Mouse (Mus musculus) heart, embryonic 14.5 days (tissue): ENCODE data around the gene Tlnrd1. TPM values are rescaled to one million over a fixed set of nuclear protein-coding genes. Genes with fewer than 3 reads are reported as not detected.

Experiments
- ATAC-seq: fragments of 200-750 bp; cut with Nextera tagmentation; 2 replicates; pipeline ENCODE4 v1.8.0; 2017; ENCODE audit warnings: low read depth, moderate TSS enrichment; ENCODE audit not compliant: insufficient number of reproducible peaks, insufficient read depth, low FRiP score
- H3K27ac ChIP-seq, 2 experiments: fragments of 200-500 bp in 1 of 2; fragments of 300-500 bp in 1 of 2; sonication (generic) in 1 of 2; replicated peaks in 1 of 2; 2 replicates each; pipeline ENCODE4 v1.5.1; 2012 to 2014; ENCODE audit warnings: low read depth in 2 of 2, low read length in 2 of 2, control low read depth in 1 of 2, mild to moderate bottlenecking in 1 of 2, mixed read lengths in 1 of 2; ENCODE audit not compliant: control insufficient read depth in 1 of 2, insufficient read depth in 1 of 2
- H3K27me3 ChIP-seq: fragments of 300-500 bp; sonication (generic); 2 replicates; pipeline ENCODE4 v1.6.1; 2014; ENCODE audit warnings: mild to moderate bottlenecking, low read length, control low read depth; ENCODE audit not compliant: control insufficient read depth, insufficient read depth
- H3K36me3 ChIP-seq: fragments of 300-500 bp; sonication (generic); 2 replicates; pipeline ENCODE4 v1.6.1; 2014; ENCODE audit warnings: mild to moderate bottlenecking, control low read depth, low read length, mixed read lengths; ENCODE audit not compliant: control insufficient read depth, insufficient read depth
- H3K4me1 ChIP-seq, 2 experiments: fragments of 200-500 bp in 1 of 2; fragments of 300-500 bp in 1 of 2; sonication (generic) in 1 of 2; 2 replicates each; pipeline ENCODE4 v1.6.1; 2012 to 2014; ENCODE audit warnings: low read length in 2 of 2, control low read depth in 1 of 2, mixed read lengths in 1 of 2; ENCODE audit not compliant: control insufficient read depth in 2 of 2, insufficient read depth in 2 of 2
- H3K4me2 ChIP-seq: fragments of 300-500 bp; sonication (generic); 2 replicates; pipeline ENCODE4 v1.6.1; 2014; ENCODE audit warnings: mild to moderate bottlenecking, low read length
- H3K4me3 ChIP-seq, 2 experiments: fragments of 200-500 bp in 1 of 2; fragments of 300-500 bp in 1 of 2; sonication (generic) in 1 of 2; 2 replicates each; pipeline ENCODE4 v1.5.1; 2012 to 2014; ENCODE audit warnings: low read length in 2 of 2, mild to moderate bottlenecking in 2 of 2, control low read depth in 1 of 2, low read depth in 1 of 2, moderate library complexity in 1 of 2; ENCODE audit not compliant: control insufficient read depth in 1 of 2, insufficient read depth in 1 of 2
- H3K9ac ChIP-seq: fragments of 300-500 bp; sonication (generic); 2 replicates; pipeline ENCODE4 v1.6.1; 2014; ENCODE audit warnings: mild to moderate bottlenecking, low read length
- H3K9me3 ChIP-seq: fragments of 300-500 bp; sonication (generic); 2 replicates; pipeline ENCODE4 v1.6.1; 2016; ENCODE audit warnings: low read length, control low read depth; ENCODE audit not compliant: control insufficient read depth
- WGBS: fragments of 180-500 bp; shearing (Covaris S2); extraction: QIAGEN DNeasy Blood & Tissue Kit; methylation state at CpG from one replicate; pipeline ENCODE4 v1.1.7; 2014; 5-methylcytosine and 5-hydroxymethylcytosine counted together
- polyA plus RNA-seq: library from polyadenylated mRNA; unstranded; fragments of >200 nt; fragmentation: Nextera tagmentation; extraction: Ambion mirVana; gene quantifications from 2 replicates; pipeline ENCODE4 v1.2.1, GENCODE M21; 2014

Gene Tlnrd1
- polyA plus RNA-seq, 1 experiment from 2014 or later = 14.5 TPM

DNA sequence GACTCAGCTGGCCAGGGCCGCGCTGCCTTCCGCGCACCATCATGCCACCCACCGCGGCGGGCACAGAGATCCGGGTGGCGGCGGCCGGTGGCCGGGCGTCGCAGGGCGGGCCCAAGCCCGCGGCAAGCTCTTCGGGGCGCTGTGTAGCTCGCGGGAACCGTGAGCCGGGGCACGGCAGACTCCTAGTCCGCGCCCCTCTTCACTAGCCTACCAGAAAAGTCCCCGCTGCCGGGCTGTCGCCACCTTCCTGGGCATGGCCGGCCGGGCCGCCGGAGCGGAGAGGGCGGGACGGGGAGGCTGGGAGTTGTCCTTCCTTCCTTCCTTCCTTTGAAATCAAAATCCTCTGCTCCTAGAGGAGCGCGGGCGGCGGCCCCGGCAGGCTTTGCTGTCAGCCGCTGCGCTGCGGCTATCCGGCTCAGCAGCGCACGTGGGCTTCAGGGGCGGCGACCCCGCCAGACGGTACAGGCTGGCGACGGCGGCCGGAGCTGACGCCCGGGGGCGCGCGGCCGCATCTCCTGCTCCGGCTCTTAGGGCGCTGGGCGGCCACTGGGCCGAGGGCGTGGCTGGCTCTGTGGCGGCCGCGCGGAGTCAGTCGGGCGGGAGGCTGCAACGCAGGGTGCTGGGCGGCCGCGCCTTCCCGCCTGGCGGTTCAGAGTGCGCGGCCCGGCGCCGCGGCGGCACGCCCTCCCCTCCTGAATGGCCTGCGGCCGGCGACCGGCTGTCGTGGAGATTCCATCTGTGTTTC is 657 bp downstream of the Tlnrd1 start:
- ATAC-seq = peak; percentile 75
- peaks cover 16% of the 10 kb centered on the region for H3K36me3 ChIP-seq
- peak overlapping the region; percentile 91 for H3K9ac ChIP-seq
- H3K27ac ChIP-seq = peak overlapping the region; percentile 88 to 98
- H3K27me3 ChIP-seq = no peaks in the 10 kb centered on the region
- H3K4me3 ChIP-seq = peak overlapping the region; percentile 71 to 88
- no peaks in the 10 kb centered on the region for H3K9me3 ChIP-seq
- peaks cover 8 to 41% of the 10 kb centered on the region in 2 experiments for H3K4me1 ChIP-seq
- WGBS = under 1% methylated on average over 61 of the region's 91 CpGs
- H3K4me2 ChIP-seq = peak overlapping the region; percentile 95

GRCm38 (mm10) chr7:83882633-83883275 is 1.4 kb downstream of the Tlnrd1 start:
- 15% methylated on average over 56 of the region's 56 CpGs for WGBS

DNA sequence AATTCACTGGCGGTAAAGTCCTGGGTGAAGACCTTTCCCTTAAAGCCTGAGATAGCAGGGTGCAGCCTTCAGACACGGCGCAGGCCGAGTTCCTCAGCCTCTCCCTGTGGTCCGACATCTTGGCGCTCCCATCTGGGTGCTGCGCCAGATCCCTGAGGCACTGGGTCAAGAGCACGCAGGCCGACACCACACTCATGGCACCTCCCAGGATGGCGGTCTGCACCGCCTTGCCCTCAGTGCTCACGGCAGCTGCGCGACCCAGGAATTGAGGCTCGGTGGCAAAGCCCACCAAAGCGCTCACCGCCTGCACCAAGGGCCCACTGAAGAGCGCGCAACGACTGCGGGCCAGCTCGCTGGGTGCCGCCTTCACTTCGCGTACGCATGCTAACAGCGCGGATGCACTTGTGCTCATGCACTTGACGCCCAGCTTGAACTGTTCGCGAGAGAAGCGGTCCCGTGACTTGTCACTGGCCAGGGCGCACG is 1.9 kb downstream of the Tlnrd1 start:
- peaks cover 8 to 44% of the 10 kb centered on the region in 2 experiments for H3K4me1 ChIP-seq
- H3K4me2 ChIP-seq = peak overlapping the region; percentile 95
- no peak for ATAC-seq
- no peaks in the 10 kb centered on the region for H3K27me3 ChIP-seq
- H3K9me3 ChIP-seq = no peaks in the 10 kb centered on the region
- H3K4me3 ChIP-seq = peak overlapping the region; percentile 71 to 88
- H3K27ac ChIP-seq = peak overlapping the region in 1 of 2 experiments; percentile 98; a peak in 2 of 4 replicates
- H3K36me3 ChIP-seq = peaks cover 27% of the 10 kb centered on the region
- peak overlapping the region; percentile 91 for H3K9ac ChIP-seq
- WGBS = 77% methylated on average over 35 of the region's 35 CpGs

More at GRCm38 (mm10) chr7:83882633-83883275, 1.4 kb downstream of the Tlnrd1 start:
- H3K36me3 ChIP-seq = peaks cover 21% of the 10 kb centered on the region
- H3K4me3 ChIP-seq = peak overlapping the region; percentile 71 to 88
- peak overlapping the region; percentile 88 to 98 for H3K27ac ChIP-seq
- H3K9ac ChIP-seq = peak overlapping the region; percentile 91
- no peak for ATAC-seq
- peaks cover 8 to 44% of the 10 kb centered on the region in 2 experiments for H3K4me1 ChIP-seq
- H3K4me2 ChIP-seq = peak overlapping the region; percentile 95
- H3K27me3 ChIP-seq = no peaks in the 10 kb centered on the region
- no peaks in the 10 kb centered on the region for H3K9me3 ChIP-seq

DNA sequence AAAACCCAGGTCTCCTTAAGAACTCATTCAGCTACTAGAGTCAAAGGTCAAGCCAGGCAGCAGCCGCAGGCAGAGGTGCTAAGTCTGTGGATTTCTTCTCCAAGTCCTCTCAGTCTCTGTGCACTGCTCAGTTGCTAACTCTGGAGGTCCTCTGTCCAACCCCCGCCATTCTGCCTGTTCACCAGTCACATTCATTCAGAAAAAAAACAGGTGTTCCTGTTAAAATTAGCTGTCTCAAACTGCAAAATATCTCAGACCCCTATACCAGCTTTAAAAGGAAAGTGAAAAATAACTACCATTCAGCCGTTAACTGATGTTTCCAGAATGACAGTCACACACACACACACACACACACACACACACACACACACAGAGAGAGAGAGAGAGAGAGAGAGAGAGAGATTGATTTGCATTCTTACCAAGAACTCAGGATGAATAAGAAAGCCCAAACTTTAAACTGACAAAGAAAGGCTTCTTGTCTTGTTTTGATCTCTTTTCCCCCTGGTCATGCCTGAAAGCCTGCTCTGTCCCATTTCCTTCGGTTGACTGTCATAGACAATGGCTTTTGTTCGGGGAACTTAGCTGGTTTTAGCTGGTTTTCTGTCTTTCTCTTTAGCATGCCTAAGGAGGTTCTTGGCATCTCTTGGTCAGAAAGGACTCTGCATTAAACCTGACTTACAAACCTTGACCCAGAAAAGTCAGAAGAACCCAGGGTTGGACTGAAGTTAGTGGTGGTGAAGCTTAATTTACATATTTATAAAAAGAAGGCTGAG is 5.2 kb downstream of the Tlnrd1 start:
- Histone ChIP-seq H3K4me3 (no peak overlapping the region), H3K27me3 (no peaks in the 10 kb centered on the region), H3K9me3 (no peaks in the 10 kb centered on the region), H3K36me3 (peaks cover 41% of the 10 kb centered on the region), H3K4me1 (peaks cover 8 to 38% of the 10 kb centered on the region in 2 experiments), H3K27ac (0 out of 4 replicates have a peak overlapping the region, but pooled peaks of 1 of the 2 experiments have one; percentile 17), H3K9ac (peak overlapping the region; percentile 41; the same call in 1 of the 2 replicates), H3K4me2 (peak overlapping the region; percentile 95)
- no peak for ATAC-seq
- WGBS = 31% methylated on average over 5 of the region's 5 CpGs

DNA sequence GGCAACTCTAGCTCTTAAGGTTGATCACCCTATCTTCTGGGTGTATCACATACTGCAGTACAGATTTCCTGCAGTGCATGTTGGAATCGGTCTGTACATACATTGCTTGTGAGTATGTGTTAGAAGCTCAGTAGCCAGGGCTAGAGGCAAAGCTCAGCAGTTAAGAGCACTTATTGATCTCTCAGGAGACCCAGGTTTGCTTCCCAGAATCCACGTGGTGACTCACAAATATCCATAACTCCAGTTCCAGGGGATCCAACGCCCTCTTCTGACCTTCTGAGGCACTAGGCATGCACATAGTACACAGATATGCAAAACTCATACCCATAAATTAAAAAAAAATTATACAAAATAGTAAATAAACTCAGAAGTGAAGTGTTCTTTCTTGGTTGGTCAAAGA is 7.0 kb downstream of the Tlnrd1 start:
- 74% methylated on average over 3 of the region's 3 CpGs for WGBS
- Histone ChIP-seq H3K27ac (no peak overlapping the region), H3K4me2 (no peak overlapping the region), H3K4me3 (no peak overlapping the region), H3K36me3 (peaks cover 36% of the 10 kb centered on the region), H3K4me1 (peaks cover 2 to 31% of the 10 kb centered on the region in 2 experiments), H3K9me3 (no peaks in the 10 kb centered on the region), H3K27me3 (no peaks in the 10 kb centered on the region), H3K9ac (no peak overlapping the region)
- ATAC-seq = no peak

DNA sequence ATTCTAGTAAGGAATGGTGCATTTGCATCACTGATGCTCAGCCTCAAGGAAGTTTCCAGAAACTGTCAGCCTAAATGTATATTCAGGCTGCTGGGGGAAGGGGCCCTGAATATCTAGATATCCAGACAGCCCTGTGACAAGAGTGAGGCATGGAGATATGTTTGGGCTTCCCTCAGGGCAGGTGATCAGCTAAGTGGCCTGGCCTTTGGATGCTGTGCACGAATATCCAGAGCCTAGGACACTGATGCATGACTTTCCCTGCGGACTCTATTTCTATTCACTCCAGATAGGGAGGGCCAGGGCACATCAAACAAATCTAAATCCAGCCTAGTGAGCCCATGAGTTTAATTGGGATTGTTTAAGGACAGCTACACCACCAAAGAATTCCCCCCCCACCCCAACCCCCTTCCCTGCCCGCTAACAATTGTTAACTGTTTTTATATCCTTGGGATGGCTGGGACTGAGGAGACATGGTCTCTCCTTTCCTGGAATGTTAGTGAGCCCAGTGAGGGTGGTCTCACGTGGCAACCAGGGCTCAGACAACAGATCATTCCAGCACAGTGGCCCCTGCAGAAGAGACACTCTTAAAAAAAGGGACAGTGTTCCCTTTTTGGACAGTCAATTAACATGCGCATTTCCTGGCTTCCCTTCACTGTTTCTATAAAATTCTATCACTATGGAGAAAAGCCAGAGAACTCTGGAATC is 14.1 kb downstream of the Tlnrd1 start:
- no peak for ATAC-seq
- H3K36me3 ChIP-seq = no peaks in the 10 kb centered on the region
- H3K27ac ChIP-seq = no peak overlapping the region
- no peaks in the 10 kb centered on the region for H3K27me3 ChIP-seq
- H3K4me3 ChIP-seq = no peak overlapping the region
- no peak overlapping the region for H3K9ac ChIP-seq
- no peaks in the 10 kb centered on the region for H3K9me3 ChIP-seq
- no peaks in the 10 kb centered on the region; a peak in 1 of 4 replicates for H3K4me1 ChIP-seq
- WGBS = 48% methylated on average over 5 of the region's 5 CpGs
- H3K4me2 ChIP-seq = no peak overlapping the region

- no peak overlapping the region for H3K27ac ChIP-seq
- no peaks in the 10 kb centered on the region for H3K9me3 ChIP-seq
- peaks cover 0 to under 1% of the 10 kb centered on the region in 2 experiments; a peak in 1 of 4 replicates for H3K4me1 ChIP-seq
- H3K36me3 ChIP-seq = no peaks in the 10 kb centered on the region
- no peak overlapping the region for H3K9ac ChIP-seq
- no peak overlapping the region for H3K4me2 ChIP-seq
- no peaks in the 10 kb centered on the region for H3K27me3 ChIP-seq
- H3K4me3 ChIP-seq = no peak overlapping the region
- WGBS = 58% methylated on average over 3 of the region's 3 CpGs
- ATAC-seq = no peak
Measured at GRCm38 (mm10) chr7:83868200-83868599, 15.9 kb downstream of the Tlnrd1 start.
